Mouse (Mus musculus): ENCODE measurements around the gene Myo10.

DNA sequence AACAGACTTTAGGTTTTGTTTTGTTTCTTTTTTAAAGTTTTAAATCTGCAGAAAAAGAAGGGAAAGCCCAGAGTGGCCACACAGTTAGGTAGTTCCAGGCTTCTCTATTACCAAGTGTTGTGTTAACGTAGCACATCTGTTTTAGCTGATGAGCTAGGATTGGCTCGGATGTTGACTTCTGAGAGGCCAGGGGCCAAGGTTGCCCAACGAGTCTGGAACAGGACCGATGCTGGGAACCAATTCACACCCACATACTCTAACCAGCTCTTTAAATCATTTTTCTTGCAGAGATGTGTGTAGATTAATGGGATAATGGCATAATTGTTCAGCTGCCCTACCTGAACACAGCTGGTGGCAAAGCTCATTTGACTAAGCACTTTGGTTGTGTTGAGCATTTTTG, 1.8 kb upstream of the Myo10 start:
- TF ChIP-seq POLR2A (IDR thresholded peaks at IDR 0.05; ENCODE audit: low read depth, low read length), result no peak
- no peak for TF ChIP-seq CTCF (IDR thresholded peaks at IDR 0.05; ENCODE audit: extremely low read depth, insufficient read length, insufficient replicate concordance, low read depth, low read length)

Measured in small intestine, adult 2 months (tissue).